9 mouse cellular contexts compared by ENCODE assay signal in genomic region chr2:151008006-151008405, GRCm38 (mm10). TPM values are rescaled to one million over a fixed set of nuclear protein-coding genes. Genes with fewer than 3 reads are reported as not detected.
A peak's percentile ranks its signal among the peaks of the same experiment; 100 is the strongest.
DNase-seq lines count a peak whose midpoint lies in the region; ATAC-seq and TF ChIP-seq lines count a peak whose summit lies in the region.
"Had no signal": no experiment of that assay in that cellular context is flagged by ENCODE, and none has a peak within 500 bp of the region (broad histone marks: within the 10 kb centered on the region; RNA-seq: fewer than 3 reads in every experiment).

No protein-coding gene starts in this region.

- 49% methylated on average over 6 of the region's 6 CpGs for WGBS in heart, embryonic 10.5 days
- WGBS in forebrain, embryonic 16.5 days = 25% methylated on average over 6 of the region's 6 CpGs
- WGBS in liver, embryonic 15.5 days (ENCODE audit: insufficient replicate concordance) = 34% methylated on average over 6 of the region's 6 CpGs

- peak overlapping the region; percentile 76 for H3K9ac ChIP-seq in ES-Bruce4 (ENCODE audit: low read depth, poor library complexity, severe bottlenecking)
- peak overlapping the region; percentile 88 for H3K9ac ChIP-seq in forebrain, embryonic 16.5 days (replicated peaks; ENCODE audit: low read depth, low read length)
- H3K9ac ChIP-seq in liver, embryonic 15.5 days = peak overlapping the region; percentile 93

- H3K4me1 ChIP-seq in heart, embryonic 10.5 days = 0 out of 2 replicates have a peak, but pooled peaks cover 17% of the 10 kb centered on the region
- H3K4me1 ChIP-seq in ES-Bruce4 (ENCODE audit: control insufficient read depth, insufficient read depth, low read length) = no peaks in the 10 kb centered on the region
- peaks cover 17% of the 10 kb centered on the region for H3K4me1 ChIP-seq in forebrain, embryonic 16.5 days (replicated peaks; ENCODE audit: control insufficient read depth, insufficient read depth, low read length)
- H3K4me1 ChIP-seq in liver, embryonic 15.5 days (replicated peaks) = peaks cover 82% of the 10 kb centered on the region

- no peaks in the 10 kb centered on the region for H3K9me3 ChIP-seq in heart, embryonic 10.5 days
- no peaks in the 10 kb centered on the region for H3K9me3 ChIP-seq in ES-Bruce4 (replicated peaks; ENCODE audit: control insufficient read depth, insufficient read depth, low read length, poor library complexity, severe bottlenecking)
- no peaks in the 10 kb centered on the region for H3K9me3 ChIP-seq in forebrain, embryonic 16.5 days (ENCODE audit: control insufficient read depth, low read length)
- H3K9me3 ChIP-seq in liver, embryonic 15.5 days (replicated peaks) = no peaks in the 10 kb centered on the region

- intact Hi-C loops in left cerebral cortex, postnatal 4 days (cut with DNase I) = loop anchor here (10.0 kb wide), 1 partner anchor 183 kb away; no protein-coding TSS in a partner anchor

- H3K27me3 ChIP-seq in heart, embryonic 10.5 days (ENCODE audit: insufficient read depth, poor library complexity, severe bottlenecking) = no peaks in the 10 kb centered on the region
- no peaks in the 10 kb centered on the region for H3K27me3 ChIP-seq in ES-Bruce4 (ENCODE audit: control insufficient read depth, insufficient read depth, low read length, poor library complexity, severe bottlenecking)
- H3K27me3 ChIP-seq in forebrain, embryonic 16.5 days (replicated peaks; ENCODE audit: control insufficient read depth, insufficient read depth, low read length) = no peaks in the 10 kb centered on the region
- no peaks in the 10 kb centered on the region for H3K27me3 ChIP-seq in liver, embryonic 15.5 days

- ATAC-seq in forebrain, embryonic 16.5 days = no peak
- ATAC-seq in liver, embryonic 15.5 days (ENCODE audit: insufficient read depth) = no peak
- no peak for ATAC-seq in frontal cortex, adult (ENCODE audit: low TSS enrichment)

- TF ChIP-seq POLR2A in ES-Bruce4 (IDR thresholded peaks at IDR 0.05; ENCODE audit: insufficient read depth, low read length) = no peak

- no peak for TF ChIP-seq CTCF in ES-Bruce4 (IDR thresholded peaks at IDR 0.05; ENCODE audit: low read depth, low read length)

- H3K4me2 ChIP-seq in forebrain, embryonic 16.5 days (ENCODE audit: low read length) = peak overlapping the region; percentile 79
- H3K4me2 ChIP-seq in liver, embryonic 15.5 days = peak overlapping the region; percentile 85

- peak overlapping the region; percentile 89; the same call in 1 of the 2 replicates for H3K27ac ChIP-seq in heart, embryonic 10.5 days
- H3K27ac ChIP-seq in ES-Bruce4 (ENCODE audit: insufficient read depth, low read length) = no peak overlapping the region
- H3K27ac ChIP-seq in forebrain, embryonic 16.5 days (ENCODE audit: low read length) = no peak overlapping the region
- H3K27ac ChIP-seq in liver, embryonic 15.5 days (replicated peaks) = peak overlapping the region; percentile 92

- H3K4me3 ChIP-seq in heart, embryonic 10.5 days = peak overlapping the region; percentile 74
- peak overlapping the region; percentile 91 for H3K4me3 ChIP-seq in ES-Bruce4 (ENCODE audit: low read depth, low read length)
- peak overlapping the region; percentile 86 for H3K4me3 ChIP-seq in forebrain, embryonic 16.5 days (replicated peaks; ENCODE audit: low read length)
- peak overlapping the region; percentile 92 for H3K4me3 ChIP-seq in liver, embryonic 15.5 days (replicated peaks)

- no peak for TF ChIP-seq EP300 in ES-Bruce4 (IDR thresholded peaks at IDR 0.05; ENCODE audit: insufficient read depth, low read depth, low read length)

- DNase-seq in heart, embryonic 10.5 days (ENCODE audit: low spot score) = no peak
- DNase-seq in heart, adult 8-10 months (ENCODE audit: low spot score) = no peak
- no peak for DNase-seq in layer of hippocampus, postnatal 14 days (ENCODE audit: low spot score in 2 of 2)
- no peak for DNase-seq in left cerebral cortex, postnatal 4 days
- DNase-seq: kidney, postnatal 4 days had no signal

- H3K36me3 ChIP-seq in heart, embryonic 10.5 days = no peaks in the 10 kb centered on the region
- no peaks in the 10 kb centered on the region for H3K36me3 ChIP-seq in ES-Bruce4 (ENCODE audit: control insufficient read depth, insufficient read depth, low read length, poor library complexity, severe bottlenecking)
- no peaks in the 10 kb centered on the region for H3K36me3 ChIP-seq in forebrain, embryonic 16.5 days (ENCODE audit: control insufficient read depth, insufficient read depth)
- no peaks in the 10 kb centered on the region for H3K36me3 ChIP-seq in liver, embryonic 15.5 days (replicated peaks)

RNA-seq across cellular contexts. Expression of gene Ninl, which starts 31.2 kb away (rescaled TPM):
- 10.3 and 10.9 TPM in 2 replicates for polyA plus RNA-seq in heart, embryonic 10.5 days (2016; fragmentation: Nextera tagmentation; extraction: Ambion mirVana)
- total RNA-seq in heart, adult 8-10 months (2022) = 1 to 10 TPM in 3 of 4 experiments, under 1 TPM in 1; 0.82 to 2.2 (median 1.9) TPM
- polyA plus RNA-seq in ES-Bruce4 (2011; ENCODE audit: insufficient read depth, insufficient read length, low read depth, missing spikeins) = 19.1 and 24.7 TPM in 2 replicates
- polyA plus RNA-seq in forebrain, embryonic 16.5 days (2015; fragmentation: Nextera tagmentation; extraction: Ambion mirVana) = 12.0 and 12.8 TPM in 2 replicates
- polyA plus RNA-seq in liver, embryonic 15.5 days (2015; fragmentation: Nextera tagmentation; extraction: Ambion mirVana) = 12.4 and 14.0 TPM in 2 replicates
- total RNA-seq in layer of hippocampus, postnatal 14 days (2021) = 1 to 10 TPM; 6.1 to 7.8 TPM
- 10 to 100 TPM in 1 of 2 experiments, 1 to 10 TPM in 1; 9.3 to 12.4 TPM for total RNA-seq in left cerebral cortex, postnatal 4 days (2021)

RNA-seq across cellular contexts. Expression of gene Nanp, which starts 31.2 kb away (rescaled TPM):
- polyA plus RNA-seq in heart, embryonic 10.5 days (2016; fragmentation: Nextera tagmentation; extraction: Ambion mirVana) = 33.2 and 39.9 TPM in 2 replicates
- 1 to 10 TPM in 3 of 4 experiments, under 1 TPM in 1; 0.95 to 2.2 (median 2.1) TPM for total RNA-seq in heart, adult 8-10 months (2022)
- 18.0 and 20.0 TPM in 2 replicates for polyA plus RNA-seq in ES-Bruce4 (2011; ENCODE audit: insufficient read depth, insufficient read length, low read depth, missing spikeins)
- 28.3 and 35.4 TPM in 2 replicates for polyA plus RNA-seq in forebrain, embryonic 16.5 days (2015; fragmentation: Nextera tagmentation; extraction: Ambion mirVana)
- 60.8 and 65.2 TPM in 2 replicates for polyA plus RNA-seq in liver, embryonic 15.5 days (2015; fragmentation: Nextera tagmentation; extraction: Ambion mirVana)
- total RNA-seq in layer of hippocampus, postnatal 14 days (2021) = 10 to 100 TPM; 19.1 to 20.9 TPM
- 10 to 100 TPM; 13.1 to 14.3 TPM for total RNA-seq in left cerebral cortex, postnatal 4 days (2021)

Comparison
In these comparisons a context has a peak if more than half of its experiments do, and no peak if none do; other contexts are left out.
1. H3K27ac ChIP-seq: peak in heart, embryonic 10.5 days (single experiment) and liver, embryonic 15.5 days (single experiment); none in ES-Bruce4 (single experiment) and forebrain, embryonic 16.5 days (single experiment).
2. Peak in every context shown above with its lines, with median percentiles within 50 percentile points of each other: H3K4me3 ChIP-seq and H3K9ac ChIP-seq.